Mouse (Mus musculus): ENCODE results near the gene Ifi47.

DNA sequence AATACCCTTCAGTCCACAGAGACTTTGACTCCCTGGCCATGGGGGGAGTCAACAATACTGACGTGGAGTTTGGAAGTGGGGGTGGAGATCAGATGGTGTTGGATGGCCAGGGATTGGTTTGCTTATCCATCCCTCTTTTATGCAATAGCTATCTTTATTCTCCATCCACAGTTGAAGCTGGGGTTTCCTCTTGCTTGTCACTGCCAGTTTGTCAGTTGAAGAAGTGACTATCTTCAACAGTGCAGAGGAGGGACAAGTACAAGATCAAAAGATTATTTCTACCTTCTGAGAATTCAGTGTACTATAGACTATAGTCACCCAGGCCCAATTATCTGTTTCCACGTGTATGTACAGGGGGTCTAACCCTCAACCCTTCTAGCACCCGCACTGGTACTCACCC is 7.4 kb downstream of the Ifi47 start:
- TF ChIP-seq MAFK (IDR thresholded peaks at IDR 0.05; ENCODE audit: insufficient read depth, low read depth, low read length) = no peak
- TF ChIP-seq CHD2 (IDR thresholded peaks at IDR 0.05; ENCODE audit: low read depth, low read length) = no peak
